Mouse (Mus musculus): ENCODE data around the gene Xrcc3.

GRCm38 (mm10) chr12:111808775-111809174 is 4.9 kb downstream of the Xrcc3 start:
- TF ChIP-seq CTCF (IDR thresholded peaks at IDR 0.05; ENCODE audit: borderline replicate concordance, extremely low read depth, insufficient read depth, insufficient read length) (no peak), POLR2A (IDR thresholded peaks at IDR 0.05; ENCODE audit: borderline replicate concordance, extremely low read depth, insufficient read depth, insufficient read length, poor library complexity, severe bottlenecking) (no peak)

Data from brain, embryonic 14.5 days (tissue).